Mouse (Mus musculus): ENCODE measurements at regions not wholly inside any gene's neighbourhood (a gene's known extent, or its start where the extent isn't known, plus 50 kb on each side); places are given as distances from the start of the nearest gene placed in this dataset.
"Not testable (repeated sequence)": the region's sequence is repeated elsewhere in the genome, so short reads cannot be mapped to it uniquely, and the experiment has no call there.

DNA sequence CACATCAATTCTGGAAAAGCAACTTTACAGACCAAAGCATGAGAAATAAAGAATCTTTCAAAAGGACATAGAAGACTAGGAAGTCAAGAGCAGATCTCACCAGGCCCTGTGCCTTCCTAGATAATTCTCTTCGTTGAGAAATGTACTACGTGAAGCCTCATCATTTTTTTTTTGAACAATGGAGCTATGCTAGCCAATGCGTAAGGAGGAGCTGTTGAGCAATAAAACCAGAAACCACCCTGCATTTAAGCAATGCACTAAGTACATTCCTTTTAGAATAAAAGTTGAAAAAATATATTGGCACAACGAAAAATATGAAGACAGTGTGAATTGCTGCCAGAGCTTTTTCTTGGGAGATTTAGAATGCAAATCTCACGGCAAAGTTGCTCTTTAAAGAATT, 349.7 kb upstream of the Rgma start:
- no peak for DNase-seq (ENCODE audit: low read depth, low spot score)

- no peak for DNase-seq (ENCODE audit: low read depth, low spot score)
Observed at GRCm38 (mm10) chr7:73028952-73029351, 346.4 kb upstream of the Rgma start.

DNA sequence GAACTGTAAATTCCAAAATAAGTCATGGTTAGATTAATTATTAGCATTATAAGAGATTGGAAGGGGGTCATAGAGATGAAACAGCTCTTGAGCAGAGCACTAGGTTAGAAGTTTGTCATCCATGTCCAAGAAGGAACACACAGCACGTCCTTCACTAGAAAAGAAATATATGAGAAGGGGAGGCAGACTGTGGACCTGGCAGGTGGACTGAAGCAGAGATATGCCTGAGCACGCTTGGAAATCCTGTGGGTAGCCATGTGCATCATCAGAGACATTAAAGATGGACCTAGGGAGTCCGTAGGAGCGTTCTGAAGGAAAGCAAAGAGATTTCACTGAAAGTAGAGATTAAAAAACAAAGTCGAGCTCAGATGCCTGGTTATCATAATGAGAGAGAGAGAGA, 343.9 kb upstream of the Rgma start:
- DNase-seq (ENCODE audit: low read depth, low spot score), result no peak

GRCm38 (mm10) chr7:73032316-73032980, 342.9 kb upstream of the Rgma start:
- DNase-seq (ENCODE audit: low read depth, low spot score), result no peak

DNA sequence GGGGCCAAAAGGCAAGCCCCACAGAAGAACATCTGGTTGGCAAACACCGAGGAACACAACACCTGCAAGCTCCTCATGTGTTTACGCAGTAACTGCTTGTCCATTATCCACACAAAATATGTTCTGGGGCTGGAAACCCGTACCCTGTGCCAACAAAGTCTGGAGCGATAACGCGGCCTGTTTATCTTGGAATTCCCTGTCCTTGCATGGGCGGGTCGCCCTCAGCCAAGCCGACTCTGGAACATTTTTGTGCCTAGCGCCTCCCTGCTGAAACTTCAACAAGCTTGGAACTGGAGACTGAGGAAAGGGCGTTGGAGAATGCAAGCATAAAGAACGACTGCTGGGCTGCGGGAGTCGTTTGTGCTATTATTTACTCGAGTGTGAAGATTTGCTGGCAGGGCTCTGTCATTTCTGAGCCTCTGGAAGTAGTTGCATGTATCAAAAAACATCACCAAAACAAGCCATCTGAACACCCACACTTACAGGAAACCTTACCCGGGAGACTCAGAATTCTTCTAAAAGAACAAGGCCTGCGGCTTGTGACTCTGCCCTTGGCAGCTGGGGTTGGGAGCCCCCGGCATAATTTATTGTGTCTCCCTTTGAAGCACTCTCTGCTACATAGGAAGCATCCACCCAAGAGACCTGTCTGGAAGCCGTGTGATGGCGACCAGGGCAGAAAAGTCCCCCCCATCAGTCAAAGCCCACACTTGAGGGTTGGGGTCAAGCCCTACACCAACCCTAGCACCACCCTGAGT, 338.3 kb upstream of the Rgma start:
- DNase-seq (ENCODE audit: low read depth, low spot score), result no peak

GRCm38 (mm10) chr7:73037638-73038037, 337.7 kb upstream of the Rgma start:
- DNase-seq (ENCODE audit: low read depth, low spot score), result no peak

DNA sequence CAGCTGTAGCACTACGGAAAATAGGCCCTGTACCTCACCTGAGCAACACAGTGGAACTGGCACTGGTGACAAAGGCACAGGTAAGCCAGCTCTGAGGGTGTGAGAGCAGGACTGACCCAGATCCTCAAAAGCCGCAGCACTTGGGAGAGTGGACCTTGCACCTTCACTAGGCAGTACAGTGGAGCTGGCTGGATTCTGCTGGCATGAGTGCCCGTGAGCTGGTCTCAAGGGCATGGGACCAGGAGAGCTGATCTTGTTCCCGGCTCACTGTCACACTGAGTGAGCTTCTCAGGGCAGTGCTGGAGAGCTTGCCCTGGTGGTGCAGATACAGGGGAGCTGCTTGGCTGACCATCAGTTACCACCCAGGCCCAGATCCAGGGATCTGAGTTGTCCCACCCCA, 335.4 kb upstream of the Rgma start:
- no peak for DNase-seq (ENCODE audit: low read depth, low spot score)

DNA sequence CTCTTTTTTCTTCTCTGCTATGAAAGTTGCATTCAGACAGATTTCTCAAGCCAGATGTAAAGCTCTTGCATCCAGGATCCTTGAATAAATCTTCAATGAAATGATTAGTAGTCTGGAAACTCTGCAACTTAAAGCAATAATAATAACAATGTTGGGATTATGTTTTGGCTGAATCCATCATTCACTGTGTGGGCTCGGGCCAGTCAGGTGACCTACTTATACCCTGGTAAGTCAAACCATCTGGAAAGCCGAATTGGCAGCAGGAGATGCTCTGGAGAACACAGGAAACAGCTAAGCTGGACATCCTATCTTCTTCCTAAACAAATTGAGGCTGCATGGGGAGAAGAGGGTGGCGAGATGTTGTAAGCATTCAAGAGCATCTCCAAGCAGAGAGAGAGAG, 331.0 kb upstream of the Rgma start:
- DNase-seq (ENCODE audit: low read depth, low spot score), result no peak

- DNase-seq (ENCODE audit: low read depth, low spot score), result no peak
Observed at GRCm38 (mm10) chr7:73055891-73056290, 319.4 kb upstream of the Rgma start.

- DNase-seq (ENCODE audit: low read depth, low spot score), result no peak
Observed at GRCm38 (mm10) chr7:73063556-73063955, 311.8 kb upstream of the Rgma start.

DNA sequence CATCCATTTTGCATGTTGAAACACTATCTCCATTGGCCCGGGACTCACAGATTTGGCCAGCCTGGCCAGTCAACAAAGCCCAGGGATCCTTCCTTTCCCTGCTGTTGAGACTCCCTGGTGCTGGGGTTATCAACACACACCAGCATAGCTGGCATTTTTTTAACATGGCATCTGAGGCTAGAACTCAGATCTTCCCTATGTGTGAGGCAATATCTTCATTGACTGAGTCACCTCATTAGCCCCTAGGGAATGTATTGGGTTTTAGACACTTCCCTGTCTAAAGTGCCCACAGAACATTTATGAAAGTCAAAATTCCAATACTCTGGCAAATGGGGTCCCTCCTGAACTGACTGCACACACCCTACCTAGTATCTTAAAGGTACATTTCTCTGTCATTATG, 306.8 kb upstream of the Rgma start:
- DNase-seq (ENCODE audit: low read depth, low spot score), result no peak

DNA sequence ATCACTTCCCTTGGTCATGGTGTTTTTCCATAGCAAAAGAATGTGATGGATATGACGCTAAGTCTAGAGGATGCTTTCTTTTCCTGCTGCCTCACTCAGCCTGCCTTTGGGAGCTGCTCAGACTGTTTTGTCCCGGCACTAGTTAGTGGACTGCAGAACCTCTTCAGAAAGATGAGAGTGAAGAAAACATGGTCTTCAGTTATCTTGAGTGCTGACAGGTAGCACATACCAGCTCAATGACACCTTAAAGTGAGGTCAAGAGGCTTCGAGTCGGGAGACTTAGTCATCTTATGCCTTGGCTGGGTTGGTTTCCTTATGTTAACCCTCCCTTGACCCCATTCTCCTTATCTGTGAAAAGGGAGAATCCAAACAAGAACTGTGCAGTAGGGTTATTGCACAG, 306.0 kb upstream of the Rgma start:
- no peak for DNase-seq (ENCODE audit: low read depth, low spot score)

GRCm38 (mm10) chr7:73075391-73075790, 299.9 kb upstream of the Rgma start:
- DNase-seq (ENCODE audit: low read depth, low spot score), result not testable (repeated sequence)

DNA sequence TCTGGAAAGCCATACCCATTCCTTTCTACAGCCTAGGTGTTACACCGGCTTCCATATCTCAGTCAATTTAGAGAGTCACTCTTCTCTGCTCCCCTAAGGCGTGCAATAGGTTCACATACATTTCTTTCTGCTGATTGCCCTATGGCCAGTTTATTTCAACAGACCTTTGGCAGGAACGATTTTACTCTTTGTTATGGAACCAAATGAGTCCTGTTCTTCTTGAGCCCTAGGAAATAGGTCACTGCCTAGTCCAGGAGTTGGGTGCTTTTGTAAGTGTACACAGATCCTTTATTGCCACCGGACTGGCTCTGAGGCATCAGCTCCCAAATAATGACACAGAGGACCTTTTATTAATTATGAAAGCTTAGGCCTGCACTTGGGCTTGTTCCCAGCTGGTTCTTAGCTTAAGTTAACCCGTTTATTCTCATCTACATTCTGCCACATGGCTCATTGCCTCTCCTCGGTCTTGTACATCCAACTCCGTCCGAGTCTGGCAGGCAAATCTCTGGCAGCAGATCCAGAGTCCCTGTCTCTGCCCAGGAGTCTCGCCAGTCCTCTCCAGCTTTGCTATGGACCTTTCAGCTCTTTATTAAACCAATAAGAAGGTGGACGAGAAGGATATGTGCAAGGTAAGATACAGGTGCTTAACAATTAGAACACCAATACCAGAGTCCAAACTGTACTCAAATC, 287.7 kb upstream of the Rgma start:
- DNase-seq (ENCODE audit: low read depth, low spot score), result no peak

- no peak for DNase-seq (ENCODE audit: low read depth, low spot score)
Observed at GRCm38 (mm10) chr7:73088321-73088720, 287.0 kb upstream of the Rgma start.

DNA sequence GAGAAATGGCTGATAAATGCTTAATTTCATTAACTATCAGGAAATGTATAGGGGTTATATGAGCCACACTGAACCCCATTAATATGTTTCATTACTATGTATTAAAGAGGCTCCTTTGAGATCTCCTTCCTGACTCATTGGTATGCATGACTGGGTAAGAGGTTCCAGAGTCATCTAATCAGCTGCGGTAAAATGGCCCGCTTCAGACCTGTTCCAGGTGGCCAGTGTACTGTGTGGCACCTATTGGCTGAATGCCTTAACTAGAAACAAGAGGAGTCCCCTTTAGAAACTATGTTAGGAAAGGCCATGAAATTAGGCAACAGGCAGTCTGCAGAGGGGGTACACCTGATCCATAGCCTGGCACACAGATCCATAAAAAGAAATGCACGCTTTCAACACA, 283.6 kb upstream of the Rgma start:
- DNase-seq (ENCODE audit: low read depth, low spot score), result no peak

DNA sequence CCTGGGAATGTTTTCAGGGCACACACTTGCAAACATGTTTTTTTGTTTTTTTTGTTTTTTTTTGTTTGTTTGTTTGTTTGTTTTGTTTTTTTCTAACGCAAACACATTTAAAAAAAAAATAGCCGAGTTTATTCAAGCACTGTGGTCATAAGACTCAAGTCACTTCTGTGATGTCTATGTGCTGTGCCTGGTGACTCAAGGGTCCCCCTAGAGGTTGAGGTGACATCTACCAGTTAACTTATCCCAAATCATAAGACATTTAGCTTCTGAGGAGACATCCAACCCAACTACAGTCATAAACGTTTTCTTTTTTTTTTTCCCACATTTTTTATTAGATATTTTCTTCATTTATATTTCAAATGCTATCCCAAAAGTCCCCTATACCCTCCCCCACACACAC, 281.2 kb upstream of the Rgma start:
- no peak for DNase-seq (ENCODE audit: low read depth, low spot score)

DNA sequence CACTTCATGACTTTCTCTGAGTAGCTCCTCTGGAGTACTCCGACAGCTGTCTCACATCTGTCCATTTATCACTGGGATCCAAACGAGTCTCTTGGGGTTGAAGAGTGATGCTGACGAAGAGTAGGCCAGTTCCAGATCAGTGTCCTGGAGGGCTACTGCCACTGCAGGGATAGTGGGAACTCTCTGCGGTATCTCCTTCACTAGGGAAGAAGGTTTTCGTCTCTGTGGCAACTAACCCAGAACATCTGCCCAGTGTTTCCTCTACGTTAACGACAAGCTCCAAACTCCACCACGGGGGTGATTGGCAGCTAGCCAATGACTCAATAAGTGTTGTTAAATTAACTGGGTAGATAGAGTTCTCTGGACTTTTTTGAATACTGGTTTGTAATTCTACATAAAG, 256.4 kb upstream of the Rgma start:
- DNase-seq (ENCODE audit: low read depth, low spot score), result no peak

DNA sequence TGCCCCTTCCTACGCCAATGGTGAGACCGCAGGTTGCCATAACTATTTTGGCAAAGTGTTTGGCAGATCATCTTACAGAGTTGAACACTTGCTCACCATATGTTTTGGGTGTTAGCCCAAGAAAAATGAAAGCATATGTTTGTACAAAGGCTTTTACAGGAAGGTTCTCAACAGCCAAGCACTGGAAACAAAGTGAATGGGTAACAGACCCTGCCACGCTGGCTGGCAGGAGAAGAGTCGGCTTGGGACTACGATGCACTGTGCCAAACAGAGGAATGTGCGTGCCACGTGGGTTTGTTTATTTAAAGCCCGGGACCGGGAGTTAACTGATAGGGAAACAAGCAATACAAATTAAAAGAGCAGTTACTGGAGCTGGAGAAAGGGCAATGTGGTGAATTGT, 255.0 kb upstream of the Rgma start:
- no peak for DNase-seq (ENCODE audit: low read depth, low spot score)

- DNase-seq (ENCODE audit: low read depth, low spot score), result no peak
Observed at GRCm38 (mm10) chr7:73124976-73125375, 250.3 kb upstream of the Rgma start.

DNA sequence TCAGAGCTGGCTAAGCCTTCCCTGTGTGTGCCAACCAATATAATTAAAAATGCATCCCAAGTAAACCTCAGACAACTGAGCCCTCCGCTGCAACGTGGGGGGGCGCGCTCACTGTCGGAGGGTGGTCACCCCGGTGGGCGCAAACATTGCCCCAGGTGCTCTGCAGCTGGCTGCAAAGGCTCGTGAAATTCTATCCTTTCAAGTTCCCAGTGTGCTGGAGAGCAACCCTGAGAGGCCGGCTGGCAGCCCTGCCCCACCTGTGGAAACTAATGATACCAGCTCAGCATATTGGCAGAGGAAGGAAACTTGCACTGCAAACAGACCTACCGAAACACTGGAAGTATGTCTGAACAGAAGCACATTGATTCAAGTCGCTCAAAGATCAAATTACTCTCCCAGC, 249.4 kb upstream of the Rgma start:
- no peak for DNase-seq (ENCODE audit: low read depth, low spot score)

- DNase-seq (ENCODE audit: low read depth, low spot score), result no peak
Observed at GRCm38 (mm10) chr7:73135786-73136185, 239.5 kb upstream of the Rgma start.

DNA sequence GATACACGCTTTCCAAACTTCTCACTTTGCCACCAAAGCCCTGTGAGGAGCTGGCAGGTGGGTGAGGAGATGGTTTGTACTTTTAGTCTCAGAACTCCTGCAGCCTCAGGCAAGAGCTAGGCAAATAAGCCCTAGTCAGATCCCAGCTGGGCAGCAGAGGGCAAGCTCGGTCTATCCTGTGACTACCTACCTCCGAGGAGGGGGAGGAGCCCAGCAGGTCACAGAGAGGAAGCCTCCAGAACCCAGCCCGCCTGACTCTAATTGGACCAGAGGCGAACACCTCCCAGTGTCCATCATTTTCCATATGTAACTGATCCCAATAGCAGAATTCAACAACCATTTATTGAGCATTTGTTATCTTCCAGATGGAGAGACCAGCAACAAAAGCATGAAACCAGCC, 237.0 kb upstream of the Rgma start:
- no peak for DNase-seq (ENCODE audit: low read depth, low spot score)
